Mouse (Mus musculus) CD8-positive naive resting alpha-beta T cell, adult 2 months (primary cell): ENCODE measurements at regions not wholly inside any gene's neighbourhood (a gene's known extent, or its start where the extent isn't known, plus 50 kb on each side); places are given as distances from the start of the nearest gene placed in this dataset.

ENCODE experiments used
- DNase-seq, 2 experiments: peaks; one replicate each; pipeline ENCODE4 v3.0.0; 2022; ENCODE audit warnings: low read depth in 2 of 2, low spot score in 2 of 2

DNA sequence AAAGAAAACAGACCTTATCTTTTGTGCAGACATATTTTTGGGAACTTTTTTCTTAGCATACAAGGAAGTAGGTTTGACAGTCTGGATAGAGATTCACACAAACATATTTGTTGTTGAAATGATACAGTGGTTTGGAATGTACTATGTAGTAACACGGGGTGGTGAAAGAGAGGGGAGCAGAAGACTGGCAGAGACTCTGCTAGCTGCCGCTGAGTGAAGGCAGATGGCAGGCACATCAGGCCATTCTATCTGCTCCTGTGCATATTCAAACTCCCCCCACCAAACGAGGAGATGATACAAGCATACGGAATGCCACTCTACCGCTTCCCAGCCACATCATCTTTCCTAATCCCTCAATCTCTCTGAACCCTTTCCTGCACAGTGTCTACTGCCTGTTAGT is 279.1 kb upstream of the Spred2 start:
- no peak for DNase-seq

DNA sequence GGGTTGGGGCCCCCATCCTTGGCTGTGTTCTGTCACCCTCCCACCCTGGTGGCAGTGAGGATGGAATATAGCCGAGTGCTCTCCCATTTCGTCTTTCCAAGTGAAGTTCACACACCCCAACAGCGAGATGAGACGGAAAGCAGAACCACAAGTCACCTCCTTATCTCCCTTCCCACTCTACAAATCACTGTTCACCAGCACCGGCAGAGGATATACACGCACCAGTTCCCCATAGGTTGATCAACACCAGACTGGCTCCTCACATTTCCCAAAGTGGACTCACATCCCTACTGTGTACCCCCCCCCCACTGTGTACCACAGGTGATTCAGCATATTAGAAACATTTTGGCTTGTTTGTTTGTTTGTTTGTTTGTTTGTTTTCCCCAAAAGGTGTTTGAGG is 272.7 kb upstream of the Spred2 start:
- DNase-seq: no peak

DNA sequence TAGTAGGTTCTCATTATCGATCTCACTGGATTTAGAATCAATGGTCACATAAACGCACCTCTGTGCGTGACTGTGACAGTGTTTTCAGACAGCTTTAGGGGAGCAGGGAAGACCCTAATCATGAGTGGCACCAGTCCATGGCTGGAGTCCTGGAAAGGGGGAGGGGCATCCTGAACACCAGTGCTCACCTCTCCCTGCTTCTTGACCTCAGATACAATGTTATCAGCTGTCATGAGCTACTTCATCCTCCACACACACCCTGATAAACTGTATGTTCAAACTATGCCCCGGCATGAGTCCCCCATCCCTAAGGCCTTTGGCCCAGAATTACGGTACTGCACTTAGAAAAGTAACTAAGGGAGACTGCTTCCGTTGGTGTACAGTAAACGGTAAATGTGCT is 272.2 kb upstream of the Spred2 start:
- no peak for DNase-seq

DNA sequence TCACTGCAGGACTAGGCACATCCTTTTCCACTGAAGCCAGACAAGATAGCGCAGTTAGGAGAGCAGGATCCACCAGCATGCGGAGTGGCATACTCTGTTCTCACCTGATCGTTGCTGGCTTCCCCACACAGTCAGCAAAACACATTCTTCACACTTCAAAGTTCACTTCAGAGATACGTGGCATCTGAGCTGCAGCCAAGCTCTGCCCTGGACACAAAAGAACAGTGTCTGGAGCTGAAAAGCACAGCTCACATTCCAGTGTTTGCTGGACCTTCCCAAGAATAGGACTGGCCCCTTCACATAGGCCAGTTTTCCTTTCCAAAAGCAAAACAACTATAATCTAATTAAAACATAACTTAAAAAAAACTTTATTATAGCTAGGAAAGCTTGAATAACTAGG is 264.7 kb upstream of the Spred2 start:
- no peak for DNase-seq

DNA sequence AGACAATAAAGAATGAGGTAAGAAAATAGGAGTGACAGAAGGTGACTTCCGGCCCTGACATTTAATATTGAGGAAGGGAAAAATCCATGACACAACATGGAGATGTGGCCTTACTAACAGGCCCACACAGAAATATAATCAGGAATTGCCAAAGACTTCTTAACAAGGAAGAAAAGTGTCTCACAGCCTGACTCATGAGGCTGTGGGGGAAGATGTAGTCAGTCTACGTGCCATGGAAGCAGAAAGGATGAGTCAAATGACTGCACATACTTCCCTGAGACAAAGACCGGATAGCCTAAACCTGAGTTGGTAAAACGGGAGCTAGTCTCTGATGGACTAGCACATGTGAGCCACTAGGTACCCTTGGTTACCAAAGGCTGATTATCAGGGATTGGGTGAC is 257.4 kb upstream of the Spred2 start:
- DNase-seq: no peak

DNA sequence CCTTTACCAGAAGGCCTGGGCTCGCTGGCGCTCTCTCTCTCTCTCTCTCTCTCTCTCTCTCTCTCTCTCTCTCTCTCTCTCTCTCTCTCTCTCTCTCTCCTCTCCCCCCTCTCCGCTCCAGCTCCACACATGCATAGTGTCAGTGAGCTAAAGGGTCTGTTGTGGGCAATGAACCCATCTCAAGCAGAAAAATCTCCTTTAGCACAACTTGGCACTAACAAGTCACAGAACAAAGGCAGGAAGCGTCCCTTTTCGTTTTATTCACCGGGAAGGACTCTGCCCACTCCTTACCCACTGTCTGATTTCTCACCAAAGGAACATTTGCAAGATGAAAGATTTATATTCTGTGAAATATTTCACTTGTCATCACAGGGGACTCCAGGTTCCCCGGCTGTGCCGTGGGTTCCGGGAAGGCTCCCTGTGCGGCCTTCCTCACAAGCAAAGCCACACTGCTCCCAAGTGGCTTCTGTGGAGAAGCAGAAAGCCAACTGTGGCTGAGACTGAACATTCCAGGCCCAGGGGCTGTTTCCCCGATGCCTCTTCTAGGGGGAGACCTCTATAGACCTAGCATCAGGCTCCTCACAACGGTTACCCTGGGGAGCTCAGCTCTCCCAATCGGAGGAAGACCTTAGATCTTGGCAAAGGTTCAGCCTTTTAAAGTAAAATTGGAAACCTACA is 253.2 kb upstream of the Spred2 start:
- no peak for DNase-seq

DNA sequence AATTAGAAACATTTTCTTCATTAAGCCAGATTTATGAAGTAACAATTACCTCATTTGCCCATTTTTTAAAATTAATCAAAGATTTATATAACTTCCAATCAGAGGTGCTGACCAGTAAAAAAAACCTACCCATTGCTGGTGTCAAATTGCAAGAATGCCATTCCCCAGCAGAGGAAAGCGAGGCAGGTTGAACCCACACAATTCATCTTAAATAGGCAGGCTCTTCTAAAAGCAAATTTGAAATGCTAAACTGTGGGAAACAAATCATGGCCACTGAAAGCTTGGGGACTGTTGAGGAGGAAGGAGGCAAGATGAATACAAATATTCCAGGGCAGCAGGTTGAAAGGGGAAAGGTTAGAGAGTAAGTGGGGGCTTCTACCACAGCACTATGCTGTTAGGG is 251.2 kb upstream of the Spred2 start:
- no peak for DNase-seq

DNA sequence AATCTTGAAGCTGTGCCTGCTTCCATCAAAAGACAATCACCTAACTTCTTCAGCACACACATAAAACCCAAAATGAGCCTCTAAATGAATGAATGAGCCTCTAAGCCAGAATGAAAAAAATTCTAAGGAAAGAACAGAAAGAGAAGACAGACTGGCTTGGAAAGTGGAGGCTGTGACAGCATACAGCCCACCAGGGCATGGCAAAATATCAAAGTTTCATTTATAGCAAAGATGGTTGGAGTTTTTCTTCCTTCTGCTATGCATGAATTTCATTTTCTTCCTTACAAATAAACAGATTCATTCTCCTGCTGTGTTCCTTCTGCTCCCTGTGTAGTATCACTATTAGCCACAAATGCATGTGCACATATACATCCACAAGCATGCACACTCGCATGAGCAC is 247.7 kb upstream of the Spred2 start:
- no peak for DNase-seq

DNA sequence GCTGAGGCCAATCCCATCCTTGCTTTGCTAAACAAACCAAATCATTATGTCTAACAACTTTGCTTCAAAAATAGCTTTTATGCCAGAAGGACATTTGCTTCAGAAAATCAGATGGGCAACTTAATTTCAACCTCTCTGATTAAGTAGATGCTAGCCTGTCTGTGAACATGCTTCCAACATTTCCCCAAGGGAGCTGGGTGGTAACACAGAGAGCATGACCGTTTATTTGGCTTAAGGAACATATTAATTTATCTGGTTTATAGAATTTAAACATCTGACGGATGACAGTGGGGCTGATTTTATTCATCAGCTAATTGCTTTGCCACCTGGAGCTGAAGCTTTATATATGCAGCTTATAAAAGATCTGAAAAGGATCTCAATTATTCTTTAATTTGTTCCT is 245.1 kb upstream of the Spred2 start:
- DNase-seq: no peak

DNA sequence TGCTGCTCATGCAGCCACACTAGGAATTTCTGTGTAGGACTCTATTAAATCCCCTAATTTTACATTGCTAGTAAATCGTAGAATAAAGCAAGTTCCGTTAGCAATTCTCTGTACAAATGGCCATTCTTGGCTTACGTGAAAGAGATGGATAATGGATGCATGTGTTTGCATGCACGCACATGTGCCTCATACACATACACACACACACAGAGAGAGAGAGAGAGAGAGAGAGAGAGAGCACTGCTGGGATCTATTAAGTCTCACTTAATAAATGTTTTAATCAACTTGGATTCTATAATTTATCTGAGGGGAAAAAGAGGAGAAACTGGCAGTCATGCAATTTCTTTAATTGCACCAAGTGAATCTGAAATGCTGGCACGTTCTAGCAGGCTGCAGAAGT is 244.5 kb upstream of the Spred2 start:
- no peak for DNase-seq

DNA sequence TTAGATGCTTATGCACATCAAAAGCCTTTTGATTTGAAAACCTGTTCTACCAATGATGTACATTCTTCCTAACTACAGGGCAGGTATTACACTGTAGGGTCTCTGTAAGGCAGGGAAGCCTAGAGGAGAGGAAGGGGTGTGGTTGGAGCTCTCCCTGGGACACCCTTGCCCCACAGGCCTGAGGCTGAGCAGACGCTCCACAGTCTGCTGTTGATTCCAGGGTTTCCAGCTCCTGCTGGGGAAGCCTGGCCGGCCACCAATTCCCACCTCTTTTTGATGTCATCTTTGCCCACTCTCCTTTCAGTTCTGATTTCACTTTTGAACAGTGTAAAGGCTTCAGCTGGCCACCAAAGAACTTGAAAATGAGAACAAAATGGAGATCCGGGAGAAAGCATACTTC is 223.0 kb upstream of the Spred2 start:
- DNase-seq: no peak

DNA sequence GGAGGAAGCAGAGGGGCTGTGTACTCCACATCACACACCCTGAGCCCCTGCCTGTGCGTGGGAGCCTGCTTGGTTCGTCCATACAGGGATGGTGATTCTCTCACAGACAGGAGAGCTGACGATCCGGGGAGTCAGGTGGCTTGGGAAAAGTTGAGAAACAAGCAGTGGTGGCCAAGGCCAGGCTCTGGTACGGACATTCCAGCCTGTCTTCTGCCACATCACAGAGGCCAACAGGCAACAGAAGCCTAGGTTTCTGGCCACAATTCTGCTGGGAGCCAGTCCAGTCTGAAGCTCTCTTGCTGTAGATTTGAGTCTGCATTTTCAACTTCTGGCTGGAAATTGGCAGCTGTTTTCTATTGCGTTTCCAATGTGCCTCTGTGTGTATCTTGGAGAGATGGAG is 215.4 kb upstream of the Spred2 start:
- no peak for DNase-seq

DNA sequence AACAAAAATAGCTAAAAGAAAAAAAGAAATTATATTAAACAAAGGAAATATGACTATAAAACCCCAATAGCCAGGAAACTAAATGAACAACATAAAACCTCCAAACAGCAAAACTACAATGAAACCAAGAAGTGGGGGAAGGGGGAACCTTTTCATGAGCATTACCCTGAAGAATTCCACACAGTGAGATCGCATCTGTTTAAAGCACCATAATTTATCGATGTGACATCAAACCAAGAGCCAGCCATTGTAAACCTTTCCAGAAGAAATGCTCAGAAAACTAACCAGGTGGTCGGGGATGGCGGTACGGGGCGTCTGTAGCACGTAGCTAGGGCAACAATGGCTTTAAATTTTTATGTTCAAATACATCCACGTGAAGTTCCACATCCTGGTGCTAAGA is 214.8 kb upstream of the Spred2 start:
- no peak for DNase-seq

DNA sequence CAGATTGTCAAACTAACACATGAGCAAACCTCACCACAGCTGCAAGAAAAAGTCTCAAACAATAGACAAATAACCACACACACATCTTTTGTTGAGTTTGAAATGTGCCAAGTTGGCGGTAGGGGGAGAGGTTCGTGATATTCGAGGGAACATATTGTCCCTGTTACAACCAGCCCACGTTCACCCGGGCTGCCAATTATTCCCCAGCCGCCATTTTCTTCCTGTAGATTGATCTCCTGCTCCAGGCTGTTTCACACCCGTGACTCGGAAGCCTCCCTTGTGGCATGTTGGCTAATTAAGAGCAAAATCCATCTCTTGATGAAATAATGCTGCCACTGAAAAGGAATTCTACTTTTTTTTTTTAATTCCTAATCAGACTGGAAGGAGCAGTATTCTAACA is 211.1 kb upstream of the Spred2 start:
- no peak for DNase-seq

DNA sequence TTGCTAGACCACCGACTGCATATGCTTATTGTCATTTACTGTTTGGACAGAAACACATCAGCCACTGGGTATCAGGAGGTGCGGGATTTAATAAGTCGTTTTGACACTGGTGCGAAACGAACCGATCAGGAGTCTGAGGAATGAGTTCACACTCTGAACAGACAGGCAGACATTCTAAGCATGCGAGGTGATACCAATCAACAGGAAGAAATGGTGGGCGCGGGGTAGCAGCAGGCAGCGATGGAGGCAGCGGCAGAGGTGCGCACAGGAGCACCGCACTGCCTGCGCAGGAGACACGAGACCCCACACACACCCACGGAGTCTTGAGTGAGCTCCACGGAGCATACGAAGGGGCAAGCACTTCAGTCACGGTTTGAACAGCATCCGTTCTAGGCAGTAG is 210.6 kb upstream of the Spred2 start:
- no peak for DNase-seq

DNA sequence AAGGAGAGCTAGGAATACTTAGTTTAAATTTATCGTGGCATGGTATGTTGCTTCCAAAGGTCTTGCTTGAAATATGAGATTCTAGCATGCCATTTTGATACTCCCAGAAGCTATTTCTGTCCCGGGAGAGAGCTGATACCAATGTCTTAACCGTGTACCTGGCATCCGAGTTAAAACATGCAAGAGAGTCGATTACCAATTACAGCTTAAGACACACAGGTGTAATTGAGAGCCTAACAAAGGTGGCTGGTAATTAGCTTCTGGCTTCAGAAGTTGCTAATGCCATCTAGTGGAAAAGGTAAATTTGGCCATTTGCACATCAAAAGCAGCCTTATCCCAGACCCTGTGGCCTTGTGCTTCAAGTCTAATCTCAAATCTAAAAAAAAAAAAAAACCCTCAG is 210.0 kb upstream of the Spred2 start:
- no peak for DNase-seq

DNA sequence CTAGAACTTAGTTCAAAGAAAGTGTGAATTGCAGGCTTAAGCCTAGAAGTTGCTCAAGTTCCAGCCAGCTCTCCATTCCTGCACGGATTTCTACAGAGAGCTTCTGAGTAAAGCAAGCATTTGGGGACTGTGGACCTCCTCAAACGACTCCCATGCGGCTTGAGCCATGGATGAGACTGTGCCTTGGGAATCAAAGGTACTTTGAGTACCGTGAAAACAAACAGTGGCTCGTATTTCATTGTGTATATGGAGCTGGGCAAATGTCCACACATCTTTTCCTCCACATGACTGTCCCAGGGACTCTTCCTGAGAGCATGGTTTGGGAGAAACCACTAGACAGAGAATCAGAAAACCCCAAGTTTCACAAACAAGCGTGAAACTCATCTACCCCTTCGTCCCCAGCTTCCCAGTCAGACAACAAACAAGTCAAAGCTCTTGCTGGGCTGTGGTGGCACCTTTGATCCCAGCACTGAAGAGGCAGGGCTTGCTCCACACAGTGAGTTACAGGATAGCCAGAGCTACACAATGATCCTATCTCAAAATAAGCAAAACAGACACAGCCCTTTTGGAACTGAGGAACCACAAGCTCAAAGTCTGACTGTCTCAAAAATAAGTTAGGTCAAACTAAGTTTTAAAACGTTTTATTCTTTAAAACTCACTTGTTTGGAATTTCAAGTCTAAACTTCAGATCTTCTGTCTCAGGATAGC is 209.1 kb upstream of the Spred2 start:
- no peak for DNase-seq

DNA sequence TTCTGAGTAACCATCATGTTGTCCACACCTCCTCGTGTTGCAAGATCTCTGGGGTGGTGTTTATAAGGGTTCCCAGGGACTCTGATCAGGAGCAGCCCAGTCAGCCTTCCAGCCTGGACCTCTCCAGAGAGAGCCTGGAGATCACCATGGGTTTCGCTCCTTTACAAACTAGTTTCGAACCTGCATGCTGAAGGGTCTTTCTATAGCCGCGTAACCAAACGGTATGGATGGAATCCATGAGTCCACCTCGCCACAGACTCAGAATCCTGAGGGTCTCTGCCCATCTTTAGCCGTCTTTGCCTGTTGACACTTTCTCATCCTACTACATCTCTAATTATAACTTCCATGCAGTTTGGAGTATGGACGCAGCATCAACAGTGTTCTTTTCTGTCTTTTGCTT is 206.0 kb upstream of the Spred2 start:
- no peak for DNase-seq

DNA sequence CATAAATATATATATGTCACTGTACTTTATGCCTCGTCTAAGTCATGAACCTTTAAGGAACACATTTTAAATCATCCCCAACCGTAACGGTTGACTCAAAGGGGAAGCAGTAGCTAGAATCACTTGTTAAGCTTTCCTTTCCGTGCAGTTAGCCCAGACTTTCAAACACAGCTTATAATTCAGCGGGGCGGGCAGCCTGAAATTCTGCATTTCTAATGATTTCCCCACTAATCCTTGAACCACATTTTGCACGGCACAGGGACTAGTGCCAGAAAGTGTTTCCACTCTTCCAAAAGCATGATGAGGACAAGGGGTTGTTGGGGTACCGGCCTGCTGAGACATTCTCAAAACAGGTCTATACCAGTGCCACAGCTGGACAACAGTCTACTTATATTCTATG is 195.1 kb upstream of the Spred2 start:
- DNase-seq: no peak

DNA sequence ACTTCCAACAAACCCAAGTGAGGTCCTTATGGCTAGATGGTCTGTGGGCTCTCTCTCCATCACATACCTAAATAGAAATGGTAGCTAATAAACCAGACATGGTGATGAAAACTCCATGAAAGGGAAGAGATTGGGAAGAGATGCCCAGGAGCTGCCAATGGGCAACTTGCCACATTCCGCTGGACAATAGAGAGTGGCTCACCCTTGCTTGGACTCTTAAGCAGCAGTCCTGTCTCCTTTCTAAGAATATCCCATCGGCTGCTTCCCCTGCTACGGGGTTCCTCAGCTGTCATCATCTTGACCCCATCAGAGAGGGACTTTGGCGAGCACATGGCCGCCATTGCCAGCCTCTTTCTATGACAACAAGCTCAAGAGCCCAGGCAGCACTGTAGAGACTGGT is 193.4 kb upstream of the Spred2 start:
- DNase-seq: no peak

DNA sequence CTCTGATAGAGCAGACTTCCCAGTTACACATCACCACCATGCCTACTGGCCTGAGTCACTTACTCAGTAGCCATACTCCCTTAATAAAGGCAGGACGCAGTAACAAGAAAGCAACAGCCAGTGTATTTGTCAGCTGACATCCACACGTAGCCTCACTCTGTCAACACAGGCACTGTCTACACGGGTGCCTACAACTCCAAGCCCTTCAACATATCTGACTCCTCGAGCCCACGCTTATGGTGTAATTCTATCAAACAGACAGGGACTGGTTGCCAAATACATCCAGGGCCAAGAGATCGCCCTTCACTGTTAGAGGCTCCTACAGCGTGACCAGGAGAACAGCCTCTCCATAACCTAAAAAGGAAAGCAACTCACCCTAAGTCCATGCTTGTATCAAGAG is 188.1 kb upstream of the Spred2 start:
- DNase-seq: no peak

DNA sequence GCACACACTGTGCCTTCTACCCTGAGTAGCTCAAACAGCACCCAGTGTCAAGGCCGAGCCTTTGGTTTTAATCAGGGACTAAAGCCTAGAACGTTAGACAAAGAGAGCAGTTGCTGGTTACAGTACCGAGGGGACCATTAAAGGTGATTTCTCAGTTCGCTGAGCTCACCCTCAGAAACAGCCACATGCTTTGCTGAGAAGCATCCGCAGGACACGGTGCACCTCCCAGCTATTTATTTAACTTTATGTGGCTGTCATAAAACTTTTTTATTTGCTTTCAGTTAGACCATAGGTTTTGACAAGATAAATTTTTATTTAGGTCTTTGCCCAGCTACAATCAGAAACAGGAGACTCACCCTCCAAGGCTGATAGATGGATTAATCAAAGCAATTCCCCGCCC is 187.2 kb upstream of the Spred2 start:
- no peak for DNase-seq

DNA sequence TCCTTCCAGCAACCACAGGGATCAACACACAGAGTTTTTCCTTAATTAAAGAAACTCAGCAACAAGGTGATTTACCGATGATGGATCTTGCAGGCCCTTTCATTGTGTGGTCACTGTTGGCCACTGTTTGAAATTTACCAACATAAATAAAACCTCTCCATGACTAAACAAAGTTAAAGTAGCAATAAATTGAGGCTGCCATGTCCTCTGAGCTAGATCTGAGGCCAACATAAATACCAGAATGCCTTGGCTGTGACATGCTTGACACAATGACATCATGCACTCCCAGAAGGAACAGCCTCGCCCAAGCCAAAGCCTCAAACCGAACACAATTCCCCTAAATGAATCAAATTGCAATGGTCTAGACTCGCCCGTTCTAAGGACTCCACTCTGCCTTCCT is 186.8 kb upstream of the Spred2 start:
- DNase-seq: no peak
